Mouse (Mus musculus) midbrain, embryonic 16.5 days (tissue): ENCODE measurements at regions not wholly inside any gene's neighbourhood (a gene's known extent, or its start where the extent isn't known, plus 50 kb on each side); places are given as distances from the start of the nearest gene placed in this dataset.
A peak's percentile ranks its signal among the peaks of the same experiment; 100 is the strongest.

ENCODE experiments used
- ATAC-seq: fragments of 200-750 bp; cut with Nextera tagmentation; 2 replicates; pipeline ENCODE4 v1.8.0; 2017; ENCODE audit warnings: moderate TSS enrichment
- H3K27ac ChIP-seq: fragments of 300-500 bp; sonication (generic); 2 replicates; pipeline ENCODE4 v1.5.1; 2014; ENCODE audit warnings: mild to moderate bottlenecking, low read length, mixed read lengths
- H3K27me3 ChIP-seq: fragments of 300-500 bp; sonication (generic); 2 replicates; pipeline ENCODE4 v1.6.1; 2014; ENCODE audit warnings: low read depth, low read length, mixed read lengths; ENCODE audit not compliant: control insufficient read depth, insufficient read depth
- H3K36me3 ChIP-seq: fragments of 300-500 bp; sonication (generic); 2 replicates; pipeline ENCODE4 v1.6.1; 2014; ENCODE audit warnings: mild to moderate bottlenecking, low read length, moderate library complexity, mixed read lengths; ENCODE audit not compliant: control insufficient read depth, insufficient read depth
- H3K4me1 ChIP-seq: fragments of 300-500 bp; sonication (generic); 2 replicates; pipeline ENCODE4 v1.6.1; 2014; ENCODE audit warnings: mild to moderate bottlenecking, low read length, mixed read lengths; ENCODE audit not compliant: control insufficient read depth, insufficient read depth
- H3K4me2 ChIP-seq: fragments of 300-500 bp; sonication (generic); 2 replicates; pipeline ENCODE4 v1.6.1; 2014; ENCODE audit warnings: mild to moderate bottlenecking, low read length, mixed read lengths
- H3K4me3 ChIP-seq: fragments of 300-500 bp; sonication (generic); 2 replicates; pipeline ENCODE4 v1.5.1; 2014; ENCODE audit warnings: low read depth, mild to moderate bottlenecking, low read length, moderate library complexity, mixed read lengths
- H3K9ac ChIP-seq: fragments of 300-500 bp; sonication (generic); 2 replicates; pipeline ENCODE4 v1.6.1; 2014; ENCODE audit warnings: low read depth, low read length, mixed read lengths
- H3K9me3 ChIP-seq: fragments of 300-500 bp; sonication (generic); replicated peaks from 2 replicates; pipeline ENCODE4 v1.6.1; 2014; ENCODE audit warnings: mild to moderate bottlenecking, low read length, mixed read lengths; ENCODE audit not compliant: control insufficient read depth, poor library complexity, severe bottlenecking
- WGBS: fragments of 180-500 bp; shearing (Covaris S2); extraction: QIAGEN DNeasy Blood & Tissue Kit; methylation state at CpG from one replicate; pipeline ENCODE4 v1.1.7; 2014; 5-methylcytosine and 5-hydroxymethylcytosine counted together

DNA sequence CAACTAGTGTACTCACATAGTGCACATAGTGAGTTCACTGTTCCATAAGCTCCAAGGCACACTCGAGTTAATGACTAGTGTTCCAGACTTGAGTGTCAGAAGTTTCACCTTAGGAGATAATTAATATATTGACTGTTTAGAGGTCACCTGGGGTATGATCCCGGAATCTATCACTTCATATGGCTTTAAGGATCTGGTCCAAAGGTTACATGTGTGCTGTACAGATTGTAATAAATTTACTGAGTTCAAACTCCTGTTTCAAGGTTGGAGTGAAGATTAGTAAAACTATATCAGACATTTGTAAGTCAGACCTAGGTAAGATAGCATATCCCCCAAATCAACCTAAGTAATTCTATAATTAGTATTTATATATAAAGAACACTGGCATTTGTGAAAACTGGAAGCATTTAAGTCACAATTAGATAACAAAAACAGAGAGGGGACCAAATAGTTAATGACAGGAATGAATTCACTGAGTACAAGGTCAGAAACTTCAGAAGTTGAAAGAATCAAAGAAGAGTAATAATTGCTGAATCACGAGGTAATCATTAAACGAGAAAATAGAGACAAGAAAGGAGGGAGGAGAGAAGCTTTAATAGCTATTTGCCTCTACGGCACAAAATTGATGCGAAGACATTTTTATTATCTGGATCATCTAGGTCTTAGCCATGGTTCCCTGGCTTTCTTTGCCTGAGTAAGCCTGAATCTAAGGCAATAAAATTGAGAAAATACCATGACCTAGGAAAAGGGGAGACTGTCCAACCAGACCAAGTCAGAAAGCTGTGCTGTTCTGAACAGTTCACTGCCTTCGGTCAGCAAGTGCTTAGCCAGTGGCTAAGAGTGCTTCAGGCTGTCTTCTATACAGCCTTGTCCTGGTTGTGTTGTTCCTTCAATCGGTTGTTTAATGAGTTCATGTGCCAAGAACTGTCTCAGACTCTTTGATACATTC, 112.6 kb upstream of the Zfand5 start:
- H3K27me3 ChIP-seq: no peaks in the 10 kb centered on the region
- 54% methylated on average over 8 of the region's 8 CpGs for WGBS

DNA sequence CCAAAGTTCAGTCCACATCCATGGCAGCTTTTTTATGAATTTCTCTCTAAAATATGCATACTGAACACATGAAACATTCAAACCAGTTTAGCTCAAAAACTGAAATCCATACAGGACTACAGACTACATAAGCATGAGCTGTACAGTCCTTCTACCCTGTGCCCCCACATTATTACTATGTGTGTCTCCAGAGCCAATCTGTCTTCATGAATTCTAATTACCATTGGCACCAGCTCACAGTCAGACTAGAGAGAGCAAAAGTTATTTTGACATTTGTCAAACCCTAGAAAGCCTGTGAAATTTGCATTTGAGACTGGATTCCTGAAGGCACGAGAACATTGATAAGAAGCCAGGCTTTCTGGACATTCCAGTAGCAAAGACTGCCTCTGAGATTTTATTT, 117.9 kb upstream of the Zfand5 start:
- H3K9me3 ChIP-seq: no peaks in the 10 kb centered on the region
- no peaks in the 10 kb centered on the region for H3K4me1 ChIP-seq
- H3K4me2 ChIP-seq: no peak overlapping the region
- no peak overlapping the region for H3K27ac ChIP-seq
- H3K9ac ChIP-seq: no peak overlapping the region
- H3K4me3 ChIP-seq: no peak overlapping the region
- no peaks in the 10 kb centered on the region for H3K36me3 ChIP-seq
- no peak for ATAC-seq
- 43% methylated on average over 1 of the region's 1 CpGs for WGBS
- no peaks in the 10 kb centered on the region for H3K27me3 ChIP-seq

More for the DNA sequence above, 112.6 kb upstream of the Zfand5 start:
- no peak overlapping the region for H3K4me2 ChIP-seq
- no peak overlapping the region for H3K4me3 ChIP-seq
- H3K27ac ChIP-seq: no peak overlapping the region
- ATAC-seq: no peak
- H3K9me3 ChIP-seq: no peaks in the 10 kb centered on the region
- H3K9ac ChIP-seq: no peak overlapping the region
- H3K36me3 ChIP-seq: no peaks in the 10 kb centered on the region
- no peaks in the 10 kb centered on the region for H3K4me1 ChIP-seq

DNA sequence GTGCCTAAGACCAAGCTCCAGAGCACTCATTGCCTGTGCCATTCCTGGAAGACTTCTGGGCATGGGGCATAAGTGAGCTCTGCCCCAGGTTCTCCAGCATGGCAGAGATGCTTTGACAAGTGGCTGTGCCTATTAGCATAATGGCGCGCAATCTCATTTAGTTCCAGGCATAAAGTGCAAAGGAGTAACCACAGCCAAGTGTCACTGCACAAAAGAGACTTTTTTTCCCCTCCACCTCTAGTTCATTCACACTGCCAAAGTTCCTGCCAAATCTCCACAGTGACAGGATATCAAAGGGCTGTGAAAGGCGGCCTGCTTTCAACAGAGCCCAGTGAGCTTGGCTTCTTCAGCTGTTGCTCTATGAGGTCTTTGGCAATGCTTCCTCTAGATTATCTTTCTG, 120.1 kb upstream of the Zfand5 start:
- Histone ChIP-seq H3K4me3 (no peak overlapping the region), H3K27ac (no peak overlapping the region), H3K9ac (no peak overlapping the region), H3K9me3 (no peaks in the 10 kb centered on the region), H3K4me1 (no peaks in the 10 kb centered on the region), H3K36me3 (no peaks in the 10 kb centered on the region), H3K4me2 (no peak overlapping the region), H3K27me3 (no peaks in the 10 kb centered on the region)
- ATAC-seq: peak; percentile 83
- WGBS: 20% methylated on average over 3 of the region's 3 CpGs

DNA sequence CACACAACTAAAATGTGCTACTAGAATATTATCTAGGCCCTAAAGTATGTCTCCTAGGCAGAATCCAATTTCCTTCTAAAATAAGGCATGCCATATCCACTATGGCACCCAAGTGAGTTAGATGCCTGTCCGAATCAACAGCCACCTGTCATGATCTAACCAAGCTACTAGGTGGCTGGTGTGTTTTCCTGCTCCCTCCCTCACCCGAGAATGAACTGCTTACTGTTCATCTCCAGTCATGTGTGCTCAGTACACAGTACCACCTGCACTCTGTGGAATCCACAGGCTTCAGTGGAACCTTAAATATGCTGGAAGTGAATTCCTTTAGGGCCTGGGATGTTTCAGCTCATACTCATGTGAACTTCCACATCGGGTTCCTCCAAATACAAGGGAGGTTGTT, 121.2 kb upstream of the Zfand5 start:
- Histone ChIP-seq H3K27me3 (no peaks in the 10 kb centered on the region), H3K27ac (no peak overlapping the region), H3K9me3 (no peaks in the 10 kb centered on the region), H3K4me1 (no peaks in the 10 kb centered on the region), H3K4me3 (no peak overlapping the region), H3K9ac (no peak overlapping the region), H3K36me3 (no peaks in the 10 kb centered on the region), H3K4me2 (no peak overlapping the region)
- 76% methylated on average over 3 of the region's 3 CpGs for WGBS
- ATAC-seq: no peak

DNA sequence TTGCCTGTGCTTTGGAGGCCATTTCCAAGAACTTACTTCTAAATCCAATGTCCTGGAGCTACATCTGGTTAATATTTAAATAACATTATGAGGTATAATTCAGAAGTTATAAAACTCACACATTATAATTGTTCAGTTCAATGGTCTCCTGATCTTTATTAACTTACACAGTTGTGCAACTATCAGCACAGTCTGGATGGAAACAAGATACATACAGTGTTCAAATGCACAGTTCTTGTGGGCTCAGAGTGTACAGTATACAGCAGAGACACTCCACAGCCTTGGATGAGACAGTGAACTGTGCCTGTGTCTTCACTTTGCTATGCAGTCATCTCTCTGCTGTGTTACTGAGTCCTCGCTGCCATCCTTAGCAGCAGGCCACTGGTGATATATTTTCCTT, 121.8 kb upstream of the Zfand5 start:
- 94% methylated on average over 1 of the region's 1 CpGs for WGBS
- no peak for ATAC-seq
- H3K4me3 ChIP-seq: no peak overlapping the region

DNA sequence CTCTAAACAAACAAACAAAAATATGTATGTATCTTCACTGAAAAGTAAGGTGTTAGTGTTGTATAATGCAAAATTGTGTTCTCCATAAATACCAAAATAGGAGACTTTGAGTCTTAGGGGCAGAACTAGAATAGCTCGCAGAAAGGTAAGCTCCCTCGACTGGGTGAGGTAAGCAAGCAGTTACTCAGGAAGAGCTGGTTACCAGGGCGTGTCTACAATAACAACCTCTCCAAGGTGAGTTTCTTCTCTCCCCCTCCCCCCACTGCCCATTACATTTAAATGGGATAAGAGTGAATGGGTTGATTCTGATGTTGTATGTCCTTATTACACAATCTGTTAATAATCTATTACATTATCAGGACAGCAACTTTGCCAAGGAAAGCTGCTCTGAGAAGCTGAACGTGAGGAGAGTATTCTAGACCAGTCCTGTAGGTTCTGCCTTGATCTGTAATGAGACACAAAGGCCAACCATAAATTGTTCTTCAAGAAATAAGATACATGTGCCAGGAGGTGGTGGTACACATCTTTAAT, 125.2 kb upstream of the Zfand5 start:
- peaks cover 2% of the 10 kb centered on the region; the same call in 1 of the 2 replicates for H3K4me1 ChIP-seq
- no peaks in the 10 kb centered on the region for H3K27me3 ChIP-seq
- H3K27ac ChIP-seq: no peak overlapping the region
- H3K4me2 ChIP-seq: no peak overlapping the region
- 95% methylated on average over 4 of the region's 4 CpGs for WGBS
- no peak overlapping the region for H3K9ac ChIP-seq
- no peaks in the 10 kb centered on the region for H3K36me3 ChIP-seq
- no peak overlapping the region for H3K4me3 ChIP-seq
- H3K9me3 ChIP-seq: no peaks in the 10 kb centered on the region
- ATAC-seq: no peak

More for the DNA sequence above, 121.8 kb upstream of the Zfand5 start:
- H3K4me2 ChIP-seq: no peak overlapping the region
- no peaks in the 10 kb centered on the region for H3K9me3 ChIP-seq
- H3K4me1 ChIP-seq: no peaks in the 10 kb centered on the region
- H3K27ac ChIP-seq: no peak overlapping the region
- no peaks in the 10 kb centered on the region for H3K36me3 ChIP-seq
- H3K27me3 ChIP-seq: no peaks in the 10 kb centered on the region
- no peak overlapping the region for H3K9ac ChIP-seq

DNA sequence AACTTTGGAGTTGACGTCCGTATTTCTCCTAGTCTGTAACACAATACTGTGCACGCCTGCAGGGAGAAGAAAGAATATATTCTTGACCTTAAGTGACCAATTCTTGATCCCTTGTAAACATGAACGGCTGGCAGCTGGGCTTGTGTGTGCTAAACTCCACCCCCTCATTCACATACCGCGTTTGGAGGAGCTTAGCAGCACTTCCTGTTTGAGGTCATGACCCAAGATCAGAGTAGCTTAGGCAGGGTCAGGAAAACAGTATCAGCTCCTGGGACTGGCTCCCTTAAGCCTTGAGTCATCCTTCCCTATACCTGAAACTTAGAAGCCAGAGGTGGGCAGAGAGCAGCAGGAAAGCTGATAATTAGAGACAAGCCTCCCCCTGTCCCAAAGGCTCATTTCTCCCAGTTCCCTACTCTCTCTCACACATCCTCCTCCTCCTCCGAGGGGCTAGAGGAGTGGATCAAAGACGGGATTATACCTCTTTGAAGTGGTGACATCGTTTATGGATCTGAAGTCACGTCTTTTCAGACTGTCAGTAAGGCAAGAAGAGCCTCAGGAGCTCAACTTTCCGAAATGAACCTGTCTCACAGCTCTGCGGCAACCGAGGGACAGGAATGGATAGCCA, 127.3 kb upstream of the Zfand5 start:
- no peak overlapping the region for H3K4me3 ChIP-seq
- no peak overlapping the region for H3K9ac ChIP-seq
- ATAC-seq: peak; percentile 56; the same call in 1 of the 2 replicates
- 8% methylated on average over 13 of the region's 13 CpGs for WGBS
- peak overlapping the region; percentile 4; the same call in 1 of the 2 replicates for H3K4me2 ChIP-seq
- no peaks in the 10 kb centered on the region for H3K36me3 ChIP-seq
- H3K27ac ChIP-seq: no peak overlapping the region
- H3K4me1 ChIP-seq: peaks cover 2% of the 10 kb centered on the region; the same call in 1 of the 2 replicates
- H3K9me3 ChIP-seq: no peaks in the 10 kb centered on the region
- no peaks in the 10 kb centered on the region for H3K27me3 ChIP-seq

DNA sequence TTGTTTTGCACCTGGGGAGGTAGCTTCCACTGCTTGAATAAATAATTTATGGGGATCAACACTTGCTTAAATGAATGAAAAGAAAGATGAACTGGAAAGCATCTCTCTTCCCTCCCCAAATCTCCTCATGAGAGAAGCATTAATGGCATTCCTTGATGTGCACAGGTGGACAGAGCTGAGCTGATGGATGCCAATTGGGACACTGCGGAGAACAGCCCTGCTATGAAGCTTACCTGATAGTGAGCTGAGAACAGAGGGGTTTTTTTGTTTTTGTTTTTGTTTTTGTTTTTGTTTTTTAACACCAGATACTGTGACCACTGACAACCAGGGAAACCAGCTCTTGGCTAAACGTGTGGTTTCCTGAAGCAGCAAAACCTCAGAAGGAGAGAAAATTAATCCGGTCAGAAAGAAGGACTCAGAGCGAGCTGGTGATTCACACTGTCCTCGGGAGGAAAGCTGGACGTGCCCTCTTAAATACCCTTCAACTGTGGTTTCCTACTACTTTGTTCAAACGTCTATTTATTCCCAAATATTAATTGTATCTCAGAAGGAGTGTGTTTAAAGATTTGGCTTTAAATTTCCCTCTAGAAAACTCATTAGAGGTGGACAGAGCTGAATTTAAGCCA, 128.0 kb upstream of the Zfand5 start:
- WGBS: 25% methylated on average over 7 of the region's 7 CpGs
- no peaks in the 10 kb centered on the region for H3K27me3 ChIP-seq
- no peak overlapping the region for H3K4me2 ChIP-seq
- H3K9ac ChIP-seq: no peak overlapping the region
- H3K4me3 ChIP-seq: no peak overlapping the region
- H3K4me1 ChIP-seq: peaks cover 2% of the 10 kb centered on the region; the same call in 1 of the 2 replicates
- ATAC-seq: no peak
- no peak overlapping the region for H3K27ac ChIP-seq
- no peaks in the 10 kb centered on the region for H3K36me3 ChIP-seq
- H3K9me3 ChIP-seq: no peaks in the 10 kb centered on the region
